Mouse (Mus musculus): ENCODE results near the gene Hoxc6. TPM values are rescaled to one million over a fixed set of nuclear protein-coding genes. Genes with fewer than 3 reads are reported as not detected.

Gene Hoxc6
- polyA plus RNA-seq, 1 experiment: not detected

DNA sequence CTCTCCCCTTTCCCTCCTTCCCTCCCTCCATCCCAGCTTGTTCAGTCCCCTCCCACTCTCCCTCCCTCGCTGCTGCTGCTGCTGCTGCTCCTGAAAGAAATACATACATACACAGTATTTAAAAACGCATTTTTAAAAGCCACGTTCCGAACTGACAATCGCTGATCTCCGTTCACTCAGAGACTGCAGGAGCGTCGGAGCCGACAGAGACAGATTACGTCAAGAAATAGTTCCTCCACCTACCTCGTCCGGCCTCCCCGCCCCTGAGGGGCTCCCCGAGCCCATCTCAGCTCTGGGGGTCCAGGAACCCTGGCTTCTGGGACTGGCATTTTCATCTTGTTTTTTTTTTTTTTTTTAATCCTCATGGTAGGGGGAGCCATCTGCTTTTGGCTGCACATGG, 17.1 kb upstream of the Hoxc6 start:
- 8% methylated on average over 14 of the region's 14 CpGs for WGBS
- no peaks in the 10 kb centered on the region for H3K36me3 ChIP-seq (ENCODE audit: control insufficient read depth, insufficient read depth, low read length)
- H3K4me1 ChIP-seq (ENCODE audit: control insufficient read depth, insufficient read depth, insufficient read length): peaks cover 15% of the 10 kb centered on the region
- peaks cover 48% of the 10 kb centered on the region for H3K27me3 ChIP-seq (ENCODE audit: control insufficient read depth, insufficient read depth, low read length)
- TF ChIP-seq POLR2A (IDR thresholded peaks at IDR 0.05; ENCODE audit: low read depth, low read length) (no peak), CTCF (IDR thresholded peaks at IDR 0.05; ENCODE audit: extremely low read depth, insufficient read depth, insufficient read length, insufficient replicate concordance) (no peak)
- H3K4me3 ChIP-seq (ENCODE audit: extremely low read depth, insufficient read depth, insufficient read length): no peak overlapping the region
- no peak overlapping the region for H3K27ac ChIP-seq (ENCODE audit: insufficient read depth, low read length)
- DNase-seq (ENCODE audit: low read depth in 1 of 2, low spot score in 2 of 2): no peak

DNA sequence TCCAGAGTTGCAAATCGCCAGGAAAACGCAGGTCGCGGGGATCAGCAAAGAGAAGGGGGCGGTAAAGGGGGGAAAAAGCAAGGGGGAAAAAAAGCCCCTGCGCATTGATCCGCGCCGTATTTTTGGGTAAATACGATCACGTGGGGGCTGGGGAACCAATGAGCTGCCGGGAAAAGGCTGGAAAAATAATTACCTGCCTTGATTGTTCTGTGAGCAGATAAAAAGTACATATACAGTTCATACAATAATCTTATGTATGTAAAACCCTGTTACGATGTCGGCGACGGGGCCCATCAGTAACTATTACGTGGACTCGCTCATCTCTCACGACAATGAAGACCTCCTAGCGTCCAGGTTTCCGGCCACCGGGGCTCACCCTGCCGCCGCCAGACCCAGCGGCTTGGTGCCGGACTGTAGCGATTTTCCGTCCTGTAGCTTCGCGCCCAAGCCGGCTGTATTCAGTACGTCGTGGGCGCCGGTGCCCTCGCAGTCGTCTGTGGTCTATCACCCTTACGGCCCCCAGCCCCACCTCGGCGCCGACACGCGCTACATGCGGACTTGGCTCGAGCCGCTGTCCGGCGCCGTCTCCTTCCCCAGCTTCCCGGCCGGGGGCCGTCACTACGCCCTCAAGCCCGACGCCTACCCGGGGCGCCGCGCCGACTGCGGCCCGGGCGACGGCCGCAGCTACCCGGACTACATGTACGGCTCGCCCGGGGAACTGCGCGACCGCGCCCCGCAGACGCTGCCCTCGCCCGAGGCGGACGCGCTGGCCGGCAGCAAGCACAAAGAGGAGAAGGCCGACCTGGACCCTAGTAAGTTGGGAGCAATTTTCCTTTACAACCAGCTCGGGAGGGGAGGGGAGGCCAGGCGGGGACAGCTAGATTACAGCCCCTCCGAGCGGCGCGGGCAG, 16.4 kb upstream of the Hoxc6 start:
- H3K36me3 ChIP-seq (ENCODE audit: control insufficient read depth, insufficient read depth, low read length): no peaks in the 10 kb centered on the region
- H3K27me3 ChIP-seq (ENCODE audit: control insufficient read depth, insufficient read depth, low read length): peaks cover 46% of the 10 kb centered on the region
- H3K4me3 ChIP-seq (ENCODE audit: extremely low read depth, insufficient read depth, insufficient read length): no peak overlapping the region; the same call in 1 of the 2 replicates
- no peak overlapping the region for H3K27ac ChIP-seq (ENCODE audit: insufficient read depth, low read length)
- no peak for TF ChIP-seq CTCF (IDR thresholded peaks at IDR 0.05; ENCODE audit: extremely low read depth, insufficient read depth, insufficient read length, insufficient replicate concordance)
- TF ChIP-seq POLR2A (IDR thresholded peaks at IDR 0.05; ENCODE audit: low read depth, low read length): no peak
- DNase-seq (ENCODE audit: low read depth in 1 of 2, low spot score in 2 of 2): no peak
- 3% methylated on average over 88 of the region's 88 CpGs for WGBS
- H3K4me1 ChIP-seq (ENCODE audit: control insufficient read depth, insufficient read depth, insufficient read length): peaks cover 11% of the 10 kb centered on the region

DNA sequence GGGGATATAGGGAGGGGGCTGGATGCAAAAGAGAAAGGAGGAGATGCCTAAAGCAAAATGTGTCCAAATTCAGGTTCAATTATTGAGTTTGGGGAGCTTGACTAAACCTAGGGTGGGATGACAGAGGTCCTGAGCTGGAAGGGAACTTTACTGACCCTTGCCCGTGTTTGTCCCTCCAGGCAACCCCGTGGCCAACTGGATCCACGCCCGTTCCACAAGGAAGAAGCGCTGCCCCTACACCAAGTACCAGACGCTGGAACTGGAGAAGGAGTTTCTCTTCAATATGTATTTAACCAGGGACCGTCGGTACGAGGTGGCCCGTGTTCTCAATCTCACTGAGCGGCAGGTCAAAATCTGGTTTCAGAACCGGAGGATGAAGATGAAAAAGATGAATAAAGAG, 14.3 kb upstream of the Hoxc6 start:
- H3K4me3 ChIP-seq (ENCODE audit: extremely low read depth, insufficient read depth, insufficient read length): no peak overlapping the region
- H3K27ac ChIP-seq (ENCODE audit: insufficient read depth, low read length): no peak overlapping the region
- H3K4me1 ChIP-seq (ENCODE audit: control insufficient read depth, insufficient read depth, insufficient read length): peaks cover 6% of the 10 kb centered on the region
- H3K27me3 ChIP-seq (ENCODE audit: control insufficient read depth, insufficient read depth, low read length): peaks cover 42% of the 10 kb centered on the region
- DNase-seq (ENCODE audit: low read depth in 1 of 2, low spot score in 2 of 2): no peak
- WGBS: 17% methylated on average over 12 of the region's 12 CpGs
- TF ChIP-seq POLR2A (IDR thresholded peaks at IDR 0.05; ENCODE audit: low read depth, low read length): no peak
- no peak for TF ChIP-seq CTCF (IDR thresholded peaks at IDR 0.05; ENCODE audit: extremely low read depth, insufficient read depth, insufficient read length, insufficient replicate concordance)
- H3K36me3 ChIP-seq (ENCODE audit: control insufficient read depth, insufficient read depth, low read length): no peaks in the 10 kb centered on the region

DNA sequence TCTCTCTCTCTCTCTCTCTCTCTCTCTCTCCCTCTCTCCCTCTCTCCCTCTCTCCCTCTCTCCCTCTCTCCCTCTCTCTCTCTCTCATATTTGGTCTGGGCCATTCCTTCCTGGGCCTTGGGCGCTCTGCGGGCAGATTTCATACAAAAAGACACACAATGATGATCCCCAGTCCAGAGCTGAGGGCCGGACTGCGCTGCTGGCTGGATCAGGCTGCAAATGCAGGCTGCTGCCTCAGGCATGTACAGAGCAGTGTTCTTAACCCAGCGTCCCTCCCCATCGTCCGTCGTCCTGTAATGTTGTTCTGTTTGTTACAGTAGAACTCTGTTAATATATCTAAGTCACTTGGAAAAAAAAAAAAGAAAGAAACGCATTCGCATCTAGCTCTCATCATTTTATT, 13.5 kb upstream of the Hoxc6 start:
- H3K4me3 ChIP-seq (ENCODE audit: extremely low read depth, insufficient read depth, insufficient read length): no peak overlapping the region
- TF ChIP-seq CTCF (IDR thresholded peaks at IDR 0.05; ENCODE audit: extremely low read depth, insufficient read depth, insufficient read length, insufficient replicate concordance) (no peak), POLR2A (IDR thresholded peaks at IDR 0.05; ENCODE audit: low read depth, low read length) (no peak)
- no peaks in the 10 kb centered on the region for H3K36me3 ChIP-seq (ENCODE audit: control insufficient read depth, insufficient read depth, low read length)
- no peak overlapping the region for H3K27ac ChIP-seq (ENCODE audit: insufficient read depth, low read length)
- H3K4me1 ChIP-seq (ENCODE audit: control insufficient read depth, insufficient read depth, insufficient read length): peaks cover 6% of the 10 kb centered on the region
- peaks cover 37% of the 10 kb centered on the region for H3K27me3 ChIP-seq (ENCODE audit: control insufficient read depth, insufficient read depth, low read length)
- DNase-seq (ENCODE audit: low read depth in 1 of 2, low spot score in 2 of 2): no peak
- 33% methylated on average over 10 of the region's 10 CpGs for WGBS

DNA sequence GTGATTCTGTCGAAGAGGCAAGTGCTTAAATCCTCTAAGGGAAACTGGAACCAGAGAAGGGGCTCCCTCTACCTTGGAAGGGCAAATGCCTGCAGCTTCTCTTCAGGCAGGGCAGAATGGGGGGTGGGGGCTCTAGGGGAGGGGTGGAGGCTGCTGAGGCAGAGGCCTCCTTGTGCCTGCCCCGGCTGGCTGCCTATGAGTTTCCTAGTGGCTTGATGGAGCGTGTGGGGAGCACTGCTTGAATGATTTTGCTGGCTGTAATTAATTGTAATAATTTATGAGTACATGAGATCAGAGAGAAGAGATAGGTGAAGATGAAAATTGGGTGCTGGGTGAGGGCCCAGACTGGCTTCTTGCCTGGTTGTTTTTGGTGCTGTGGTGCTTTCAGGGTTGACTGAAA, 13.1 kb upstream of the Hoxc6 start:
- Histone ChIP-seq H3K4me3 (ENCODE audit: extremely low read depth, insufficient read depth, insufficient read length) (no peak overlapping the region), H3K27ac (ENCODE audit: insufficient read depth, low read length) (no peak overlapping the region), H3K27me3 (ENCODE audit: control insufficient read depth, insufficient read depth, low read length) (peaks cover 35% of the 10 kb centered on the region), H3K36me3 (ENCODE audit: control insufficient read depth, insufficient read depth, low read length) (no peaks in the 10 kb centered on the region), H3K4me1 (ENCODE audit: control insufficient read depth, insufficient read depth, insufficient read length) (peaks cover 6% of the 10 kb centered on the region)
- no peak for DNase-seq (ENCODE audit: low read depth in 1 of 2, low spot score in 2 of 2)
- TF ChIP-seq POLR2A (IDR thresholded peaks at IDR 0.05; ENCODE audit: low read depth, low read length) (no peak), CTCF (IDR thresholded peaks at IDR 0.05; ENCODE audit: extremely low read depth, insufficient read depth, insufficient read length, insufficient replicate concordance) (no peak)
- WGBS: 34% methylated on average over 3 of the region's 3 CpGs

DNA sequence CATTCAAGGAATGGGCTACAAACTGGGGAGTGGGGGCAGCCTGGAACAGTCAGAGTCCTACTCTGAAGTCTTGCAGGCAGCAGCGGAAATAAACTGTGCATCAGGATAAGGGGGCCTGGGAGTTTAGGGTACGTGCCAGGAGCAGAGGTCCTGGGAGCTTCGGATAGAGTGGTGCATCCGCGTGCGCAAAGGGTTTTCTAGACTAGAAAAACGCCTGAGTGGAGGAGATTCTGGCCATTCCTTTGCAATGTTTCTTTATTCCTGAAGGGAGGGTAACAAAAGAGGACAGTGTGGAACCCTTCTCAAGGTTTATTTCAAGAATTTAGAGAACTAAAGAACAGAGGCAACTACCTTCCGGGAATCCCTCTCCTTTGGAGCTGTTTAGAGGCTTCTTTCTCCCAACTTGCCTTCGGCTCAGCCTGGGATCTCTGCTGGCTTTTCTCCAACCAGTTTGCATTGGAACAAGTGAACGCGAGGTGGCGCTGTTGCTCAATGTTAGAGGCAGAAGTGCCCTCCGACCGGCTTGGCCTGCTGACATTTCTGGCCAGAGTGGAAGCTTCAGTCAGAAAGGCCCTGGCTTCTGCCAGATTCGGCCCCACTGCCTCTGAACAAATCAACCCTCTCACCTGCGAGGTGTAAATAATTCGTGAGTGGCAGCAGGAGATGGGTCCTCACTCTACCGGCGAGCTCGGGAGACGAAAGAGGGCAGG, 10.8 kb upstream of the Hoxc6 start:
- peak; percentile 44 to 76 for DNase-seq (ENCODE audit: low read depth in 1 of 2, low spot score in 2 of 2)
- H3K36me3 ChIP-seq (ENCODE audit: control insufficient read depth, insufficient read depth, low read length): no peaks in the 10 kb centered on the region
- H3K4me3 ChIP-seq (ENCODE audit: extremely low read depth, insufficient read depth, insufficient read length): no peak overlapping the region
- H3K27ac ChIP-seq (ENCODE audit: insufficient read depth, low read length): no peak overlapping the region
- no peaks in the 10 kb centered on the region for H3K4me1 ChIP-seq (ENCODE audit: control insufficient read depth, insufficient read depth, insufficient read length)
- 6% methylated on average over 21 of the region's 21 CpGs for WGBS
- H3K27me3 ChIP-seq (ENCODE audit: control insufficient read depth, insufficient read depth, low read length): peaks cover 27% of the 10 kb centered on the region
- TF ChIP-seq POLR2A (IDR thresholded peaks at IDR 0.05; ENCODE audit: low read depth, low read length): no peak
- peak; percentile 89; the same call in 1 of the 2 replicates for TF ChIP-seq CTCF (IDR thresholded peaks at IDR 0.05; ENCODE audit: extremely low read depth, insufficient read depth, insufficient read length, insufficient replicate concordance)
